Mouse (Mus musculus) C2C12 (cell line): ENCODE data around the gene Vps26a.
"Not testable (repeated sequence)": the region's sequence is repeated elsewhere in the genome, so short reads cannot be mapped to it uniquely, and the experiment has no call there.

ENCODE experiments used
- CEBPB ChIP-seq: IDR thresholded peaks from one replicate; pipeline ENCODE4 v1.6.1; 2011; ENCODE audit warnings: low read depth, mild to moderate bottlenecking, control low read depth, moderate library complexity
- CTCF ChIP-seq: IDR thresholded peaks from one replicate; pipeline ENCODE4 v1.5.1; 2011; ENCODE audit not compliant: control insufficient read depth, insufficient read depth, insufficient read length
- FOSL1 ChIP-seq: IDR thresholded peaks from one replicate; pipeline ENCODE4 v1.8.0; 2011; ENCODE audit warnings: mild to moderate bottlenecking, low read length; ENCODE audit not compliant: poor library complexity, insufficient read depth, severe bottlenecking
- MAX ChIP-seq: IDR thresholded peaks from one replicate; pipeline ENCODE4 v1.6.1; 2011; ENCODE audit warnings: mild to moderate bottlenecking, control low read depth

GRCm38 (mm10) chr10:62491681-62492080 is 5.1 kb upstream of the Vps26a start:
- not testable (repeated sequence) for TF ChIP-seq CTCF, CEBPB, MAX, FOSL1
